ENCODE assay signal across 8 mouse cellular contexts in genomic region chr14:25522415-25522814, GRCm38 (mm10).
DNase-seq lines count a peak whose midpoint lies in the region; ATAC-seq and TF ChIP-seq lines count a peak whose summit lies in the region.

No protein-coding gene starts in this region.

- no peak for DNase-seq in layer of hippocampus, adult 2 months (ENCODE audit: low spot score in 2 of 2)
- no peak for DNase-seq in layer of hippocampus, postnatal 14 days (ENCODE audit: low spot score in 2 of 2)
- peak; percentile 70 for DNase-seq in ZHBTc4 (ENCODE audit: low read depth, low spot score)
- no peak for DNase-seq in heart, postnatal 0 days (ENCODE audit: low spot score)
- no peak for DNase-seq in urinary bladder, postnatal 25 days (ENCODE audit: low spot score)
- DNase-seq in testis, postnatal 14 days (ENCODE audit: low spot score) = no peak
- no peak for DNase-seq in retina, embryonic 14.5 days (ENCODE audit: low spot score)

- no peak overlapping the region for H3K9ac ChIP-seq in heart, postnatal 0 days (replicated peaks; ENCODE audit: low read depth, low read length)

- no peak for TF ChIP-seq EP300 in heart, postnatal 0 days (IDR thresholded peaks at IDR 0.05; ENCODE audit: low read depth)

- H3K9me3 ChIP-seq in heart, postnatal 0 days (replicated peaks; ENCODE audit: control insufficient read depth, low read length) = no peaks in the 10 kb centered on the region

- no peaks in the 10 kb centered on the region for H3K27me3 ChIP-seq in heart, postnatal 0 days (ENCODE audit: control insufficient read depth, insufficient read depth, low read length)

- TF ChIP-seq CTCF in layer of hippocampus, adult 2 months (conservative IDR thresholded peaks at IDR 0.05) = no peak; the same call in 1 of the 2 replicates
- no peak for TF ChIP-seq CTCF in heart, postnatal 0 days (IDR thresholded peaks at IDR 0.05; ENCODE audit: low read depth)

- ATAC-seq in heart, postnatal 0 days (ENCODE audit: insufficient read depth, low read depth) = no peak
- ATAC-seq in megakaryocyte progenitor cell, adult 5-6 weeks (replicated peaks; ENCODE audit: poor library complexity) = peak; percentile 71

- 19% methylated on average over 4 of the region's 4 CpGs for WGBS in heart, postnatal 0 days

- peaks cover 74% of the 10 kb centered on the region for H3K4me1 ChIP-seq in heart, postnatal 0 days (ENCODE audit: control insufficient read depth, insufficient read depth)

- H3K4me2 ChIP-seq in heart, postnatal 0 days (ENCODE audit: low read depth, low read length) = no peak overlapping the region

- H3K4me3 ChIP-seq in layer of hippocampus, adult 2 months = no peak overlapping the region
- no peak overlapping the region for H3K4me3 ChIP-seq in heart, postnatal 0 days (ENCODE audit: low read depth, low read length)

- H3K27ac ChIP-seq in layer of hippocampus, adult 2 months = peak overlapping the region; percentile 14; the same call in 1 of the 2 replicates
- H3K27ac ChIP-seq in heart, postnatal 0 days (ENCODE audit: low read depth) = peak overlapping the region; percentile 73

- no peaks in the 10 kb centered on the region for H3K36me3 ChIP-seq in heart, postnatal 0 days (replicated peaks; ENCODE audit: control insufficient read depth, insufficient read depth, low read length)
